Mouse (Mus musculus) hindbrain, embryonic 16.5 days (tissue): ENCODE measurements at regions not wholly inside any gene's neighbourhood (a gene's known extent, or its start where the extent isn't known, plus 50 kb on each side); places are given as distances from the start of the nearest gene placed in this dataset.
A peak's percentile ranks its signal among the peaks of the same experiment; 100 is the strongest.

Source experiments
- ATAC-seq: fragments of 200-750 bp; cut with Nextera tagmentation; 2 replicates; pipeline ENCODE4 v1.8.0; 2017; ENCODE audit warnings: moderate TSS enrichment, moderate library complexity
- H3K27ac ChIP-seq: fragments of 300-500 bp; sonication (generic); 2 replicates; pipeline ENCODE4 v1.5.1; 2014; ENCODE audit warnings: low read depth, mild to moderate bottlenecking, control low read depth, low read length, moderate library complexity
- H3K27me3 ChIP-seq: fragments of 300-500 bp; sonication (generic); replicated peaks from 2 replicates; pipeline ENCODE4 v1.6.1; 2014; ENCODE audit warnings: low read length; ENCODE audit not compliant: control insufficient read depth, insufficient read depth
- H3K36me3 ChIP-seq: fragments of 300-500 bp; sonication (generic); 2 replicates; pipeline ENCODE4 v1.6.1; 2014; ENCODE audit warnings: mild to moderate bottlenecking, low read length, moderate library complexity, mixed read lengths; ENCODE audit not compliant: control insufficient read depth, insufficient read depth
- H3K4me1 ChIP-seq: fragments of 300-500 bp; sonication (generic); 2 replicates; pipeline ENCODE4 v1.6.1; 2014; ENCODE audit warnings: low read depth, low read length; ENCODE audit not compliant: control insufficient read depth, insufficient read depth
- H3K4me2 ChIP-seq: fragments of 300-500 bp; sonication (generic); 2 replicates; pipeline ENCODE4 v1.6.1; 2014; ENCODE audit warnings: mild to moderate bottlenecking, low read length, control low read depth, moderate library complexity
- H3K4me3 ChIP-seq: fragments of 300-500 bp; sonication (generic); 2 replicates; pipeline ENCODE4 v1.5.1; 2014; ENCODE audit warnings: mild to moderate bottlenecking, low read length, control low read depth, moderate library complexity
- H3K9ac ChIP-seq: fragments of 300-500 bp; sonication (generic); 2 replicates; pipeline ENCODE4 v1.6.1; 2014; ENCODE audit warnings: low read depth, mild to moderate bottlenecking, control low read depth, low read length, moderate library complexity
- H3K9me3 ChIP-seq: fragments of 300-500 bp; sonication (generic); 2 replicates; pipeline ENCODE4 v1.6.1; 2014; ENCODE audit warnings: mild to moderate bottlenecking, low read length, moderate library complexity; ENCODE audit not compliant: control insufficient read depth
- WGBS: fragments of 180-500 bp; shearing (Covaris S2); extraction: QIAGEN DNeasy Blood & Tissue Kit; methylation state at CpG from one replicate; pipeline ENCODE4 v1.1.7; 2014; 5-methylcytosine and 5-hydroxymethylcytosine counted together

GRCm38 (mm10) chr12:109394396-109394795, 58.2 kb upstream of the Dlk1 start:
- peaks cover 30% of the 10 kb centered on the region for H3K4me1 ChIP-seq
- peak; percentile 38; the same call in 1 of the 2 replicates for ATAC-seq
- H3K36me3 ChIP-seq, result no peaks in the 10 kb centered on the region
- no peak overlapping the region for H3K4me3 ChIP-seq
- no peaks in the 10 kb centered on the region for H3K27me3 ChIP-seq
- H3K9ac ChIP-seq, result no peak overlapping the region
- H3K9me3 ChIP-seq, result no peaks in the 10 kb centered on the region
- H3K27ac ChIP-seq, result no peak overlapping the region
- 29% methylated on average over 11 of the region's 11 CpGs for WGBS
- H3K4me2 ChIP-seq, result no peak overlapping the region; the same call in 1 of the 2 replicates

- no peak overlapping the region for H3K4me2 ChIP-seq
Measured at GRCm38 (mm10) chr12:109396614-109397013, 56.0 kb upstream of the Dlk1 start.

GRCm38 (mm10) chr12:109397175-109398058, 55.2 kb upstream of the Dlk1 start:
- 36% methylated on average over 12 of the region's 12 CpGs for WGBS
- Histone ChIP-seq H3K27ac (no peak overlapping the region), H3K4me1 (peaks cover 38% of the 10 kb centered on the region)

More at GRCm38 (mm10) chr12:109396614-109397013, 56.0 kb upstream of the Dlk1 start:
- H3K4me3 ChIP-seq, result no peak overlapping the region
- WGBS, result 87% methylated on average over 6 of the region's 6 CpGs
- H3K4me1 ChIP-seq, result peaks cover 33% of the 10 kb centered on the region
- H3K27me3 ChIP-seq, result no peaks in the 10 kb centered on the region
- no peak overlapping the region for H3K9ac ChIP-seq
- no peak for ATAC-seq
- no peaks in the 10 kb centered on the region for H3K9me3 ChIP-seq
- no peaks in the 10 kb centered on the region for H3K36me3 ChIP-seq
- H3K27ac ChIP-seq, result no peak overlapping the region

GRCm38 (mm10) chr12:109398473-109398872, 54.1 kb upstream of the Dlk1 start:
- H3K4me2 ChIP-seq, result no peak overlapping the region
- no peak overlapping the region for H3K4me3 ChIP-seq
- H3K36me3 ChIP-seq, result no peaks in the 10 kb centered on the region
- H3K4me1 ChIP-seq, result peaks cover 33% of the 10 kb centered on the region
- H3K27me3 ChIP-seq, result no peaks in the 10 kb centered on the region
- WGBS, result 88% methylated on average over 7 of the region's 7 CpGs
- H3K9me3 ChIP-seq, result no peaks in the 10 kb centered on the region
- no peak overlapping the region for H3K27ac ChIP-seq
- no peak overlapping the region for H3K9ac ChIP-seq
- ATAC-seq, result no peak

More at GRCm38 (mm10) chr12:109397175-109398058, 55.2 kb upstream of the Dlk1 start:
- ATAC-seq, result no peak
- Histone ChIP-seq H3K9ac (no peak overlapping the region), H3K27me3 (no peaks in the 10 kb centered on the region), H3K9me3 (no peaks in the 10 kb centered on the region), H3K4me3 (no peak overlapping the region), H3K4me2 (no peak overlapping the region), H3K36me3 (no peaks in the 10 kb centered on the region)

GRCm38 (mm10) chr12:109398951-109399350, 53.7 kb upstream of the Dlk1 start:
- no peak overlapping the region for H3K27ac ChIP-seq
- H3K36me3 ChIP-seq, result no peaks in the 10 kb centered on the region
- H3K9me3 ChIP-seq, result no peaks in the 10 kb centered on the region
- H3K4me2 ChIP-seq, result peak overlapping the region; percentile 47; the same call in 1 of the 2 replicates
- H3K27me3 ChIP-seq, result no peaks in the 10 kb centered on the region
- H3K4me1 ChIP-seq, result peaks cover 28% of the 10 kb centered on the region
- WGBS, result 17% methylated on average over 6 of the region's 6 CpGs
- H3K9ac ChIP-seq, result no peak overlapping the region
- H3K4me3 ChIP-seq, result no peak overlapping the region
- ATAC-seq, result no peak

GRCm38 (mm10) chr12:109399591-109399990, 53.0 kb upstream of the Dlk1 start:
- ATAC-seq, result no peak
- H3K27me3 ChIP-seq, result no peaks in the 10 kb centered on the region
- H3K4me1 ChIP-seq, result peaks cover 22% of the 10 kb centered on the region
- H3K4me3 ChIP-seq, result no peak overlapping the region
- 0 out of 2 replicates have a peak overlapping the region, but pooled peaks have one; percentile 13 for H3K9ac ChIP-seq
- peak overlapping the region; percentile 47 for H3K4me2 ChIP-seq
- WGBS, result 10% methylated on average over 22 of the region's 22 CpGs
- no peaks in the 10 kb centered on the region for H3K36me3 ChIP-seq
- no peaks in the 10 kb centered on the region for H3K9me3 ChIP-seq
- H3K27ac ChIP-seq, result no peak overlapping the region

- no peaks in the 10 kb centered on the region for H3K27me3 ChIP-seq
- WGBS, result 86% methylated on average over 7 of the region's 7 CpGs
- peaks cover 22% of the 10 kb centered on the region for H3K4me1 ChIP-seq
- H3K4me3 ChIP-seq, result no peak overlapping the region
- H3K9me3 ChIP-seq, result no peaks in the 10 kb centered on the region
- no peak overlapping the region for H3K9ac ChIP-seq
- H3K27ac ChIP-seq, result no peak overlapping the region
- no peak for ATAC-seq
- no peak overlapping the region for H3K4me2 ChIP-seq
- no peaks in the 10 kb centered on the region for H3K36me3 ChIP-seq
Measured at GRCm38 (mm10) chr12:109400041-109400440, 52.6 kb upstream of the Dlk1 start.

- ATAC-seq, result no peak
- no peak overlapping the region for H3K27ac ChIP-seq
- H3K36me3 ChIP-seq, result no peaks in the 10 kb centered on the region
- H3K9me3 ChIP-seq, result no peaks in the 10 kb centered on the region
- H3K27me3 ChIP-seq, result no peaks in the 10 kb centered on the region
- H3K4me3 ChIP-seq, result no peak overlapping the region
- WGBS, result 55% methylated on average over 15 of the region's 15 CpGs
- H3K4me1 ChIP-seq, result peaks cover 22% of the 10 kb centered on the region
- no peak overlapping the region for H3K9ac ChIP-seq
- H3K4me2 ChIP-seq, result no peak overlapping the region
Measured at GRCm38 (mm10) chr12:109400936-109401586, 51.6 kb upstream of the Dlk1 start.

GRCm38 (mm10) chr12:109401696-109402095, 50.9 kb upstream of the Dlk1 start:
- H3K4me1 ChIP-seq, result peaks cover 22% of the 10 kb centered on the region

More at GRCm38 (mm10) chr12:109401696-109402095, 50.9 kb upstream of the Dlk1 start:
- no peak overlapping the region for H3K27ac ChIP-seq
- ATAC-seq, result no peak
- no peaks in the 10 kb centered on the region for H3K36me3 ChIP-seq
- H3K27me3 ChIP-seq, result no peaks in the 10 kb centered on the region
- no peak overlapping the region for H3K4me2 ChIP-seq
- no peak overlapping the region for H3K9ac ChIP-seq
- H3K4me3 ChIP-seq, result no peak overlapping the region
- 72% methylated on average over 6 of the region's 6 CpGs for WGBS
- H3K9me3 ChIP-seq, result no peaks in the 10 kb centered on the region
